Mouse (Mus musculus): ENCODE measurements around the gene Zfp523. TPM values are rescaled to one million over a fixed set of nuclear protein-coding genes. Genes with fewer than 3 reads are reported as not detected.

Zfp523 gene
- polyA plus RNA-seq, 1 experiment from 2014 or later = 34.2 TPM

GRCm38 (mm10) chr17:28242296-28242695 lies 65.4 kb downstream of the Zfp523 start:
- Histone ChIP-seq H3K4me1 (peaks cover 34% of the 10 kb centered on the region), H3K36me3 (peaks cover 37% of the 10 kb centered on the region), H3K9me3 (no peaks in the 10 kb centered on the region), H3K4me3 (no peak overlapping the region), H3K27ac (no peak overlapping the region), H3K27me3 (ENCODE audit: insufficient read depth, poor library complexity, severe bottlenecking) (no peaks in the 10 kb centered on the region)
- no peak for DNase-seq (ENCODE audit: low spot score)
- 77% methylated on average over 6 of the region's 6 CpGs for WGBS

GRCm38 (mm10) chr17:28244214-28244613 lies 67.3 kb downstream of the Zfp523 start:
- Histone ChIP-seq H3K4me3 (no peak overlapping the region), H3K9me3 (no peaks in the 10 kb centered on the region), H3K36me3 (peaks cover 22% of the 10 kb centered on the region), H3K27me3 (ENCODE audit: insufficient read depth, poor library complexity, severe bottlenecking) (no peaks in the 10 kb centered on the region), H3K4me1 (peaks cover 46% of the 10 kb centered on the region), H3K27ac (peak overlapping the region; percentile 63; the same call in 1 of the 2 replicates)
- DNase-seq (ENCODE audit: low spot score) = no peak
- 79% methylated on average over 6 of the region's 6 CpGs for WGBS

- Histone ChIP-seq H3K9me3 (no peaks in the 10 kb centered on the region), H3K27me3 (ENCODE audit: insufficient read depth, poor library complexity, severe bottlenecking) (no peaks in the 10 kb centered on the region), H3K4me1 (peaks cover 51% of the 10 kb centered on the region), H3K4me3 (no peak overlapping the region), H3K27ac (peak overlapping the region; percentile 63; the same call in 1 of the 2 replicates), H3K36me3 (peaks cover 19% of the 10 kb centered on the region)
- no peak for DNase-seq (ENCODE audit: low spot score)
- WGBS = 53% methylated on average over 6 of the region's 6 CpGs
Observed at GRCm38 (mm10) chr17:28244714-28245113, 67.8 kb downstream of the Zfp523 start.

GRCm38 (mm10) chr17:28246640-28247039 lies 69.7 kb downstream of the Zfp523 start:
- no peaks in the 10 kb centered on the region for H3K27me3 ChIP-seq (ENCODE audit: insufficient read depth, poor library complexity, severe bottlenecking)
- peak overlapping the region; percentile 67; the same call in 1 of the 2 replicates for H3K27ac ChIP-seq
- peaks cover under 1% of the 10 kb centered on the region for H3K36me3 ChIP-seq
- peaks cover 50% of the 10 kb centered on the region for H3K4me1 ChIP-seq
- no peak overlapping the region for H3K4me3 ChIP-seq
- H3K9me3 ChIP-seq = no peaks in the 10 kb centered on the region
- 75% methylated on average over 11 of the region's 11 CpGs for WGBS
- DNase-seq (ENCODE audit: low spot score) = no peak

DNA sequence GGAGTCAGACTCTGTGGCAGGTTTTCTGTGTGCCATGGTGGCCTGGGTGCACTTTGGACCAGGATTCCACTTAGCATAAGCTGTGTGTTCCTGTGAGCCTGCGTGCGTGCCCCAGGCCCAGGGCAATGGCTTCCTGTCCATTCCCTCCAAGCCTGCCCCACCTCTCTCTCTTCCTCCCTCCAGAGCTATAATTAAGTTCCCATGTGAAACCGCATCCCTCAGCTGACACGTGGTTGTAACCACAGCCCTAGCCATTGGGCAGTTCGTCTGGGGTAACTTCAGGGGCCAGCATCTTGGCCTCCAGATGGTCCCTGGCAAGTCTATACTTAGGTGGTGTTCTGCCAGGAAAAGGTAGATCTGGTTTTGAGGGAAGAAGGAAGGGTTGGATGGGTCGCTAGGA lies 70.7 kb downstream of the Zfp523 start:
- WGBS = 57% methylated on average over 6 of the region's 6 CpGs
- no peak overlapping the region for H3K4me3 ChIP-seq
- no peaks in the 10 kb centered on the region for H3K9me3 ChIP-seq
- no peak for DNase-seq (ENCODE audit: low spot score)
- H3K27ac ChIP-seq = peak overlapping the region; percentile 67
- peaks cover 8% of the 10 kb centered on the region; the same call in 1 of the 2 replicates for H3K36me3 ChIP-seq
- H3K4me1 ChIP-seq = peaks cover 46% of the 10 kb centered on the region
- no peaks in the 10 kb centered on the region for H3K27me3 ChIP-seq (ENCODE audit: insufficient read depth, poor library complexity, severe bottlenecking)

DNA sequence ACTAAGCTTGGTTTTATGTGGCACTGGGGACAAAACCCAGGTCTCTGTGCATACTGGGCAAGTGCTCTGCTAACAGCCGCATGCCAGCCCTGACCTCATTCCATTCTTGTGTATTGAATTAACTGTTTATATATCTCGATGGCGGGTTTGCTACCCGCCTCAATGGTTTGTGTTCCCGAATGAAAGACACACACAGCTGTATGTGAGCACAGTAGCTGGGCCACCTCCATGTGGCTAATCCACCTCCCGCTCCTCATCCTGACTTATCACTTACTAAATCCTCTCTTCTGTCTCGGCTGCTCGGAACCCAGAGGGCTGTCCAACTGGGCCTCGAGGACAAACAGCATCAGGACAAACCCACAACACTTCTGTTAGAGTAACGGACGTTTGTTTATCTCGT lies 72.1 kb downstream of the Zfp523 start:
- DNase-seq (ENCODE audit: low spot score) = no peak
- Histone ChIP-seq H3K27me3 (ENCODE audit: insufficient read depth, poor library complexity, severe bottlenecking) (no peaks in the 10 kb centered on the region), H3K4me3 (no peak overlapping the region), H3K9me3 (no peaks in the 10 kb centered on the region), H3K4me1 (peaks cover 45% of the 10 kb centered on the region), H3K36me3 (peaks cover 10% of the 10 kb centered on the region; the same call in 1 of the 2 replicates), H3K27ac (no peak overlapping the region)
- 73% methylated on average over 12 of the region's 12 CpGs for WGBS

DNA sequence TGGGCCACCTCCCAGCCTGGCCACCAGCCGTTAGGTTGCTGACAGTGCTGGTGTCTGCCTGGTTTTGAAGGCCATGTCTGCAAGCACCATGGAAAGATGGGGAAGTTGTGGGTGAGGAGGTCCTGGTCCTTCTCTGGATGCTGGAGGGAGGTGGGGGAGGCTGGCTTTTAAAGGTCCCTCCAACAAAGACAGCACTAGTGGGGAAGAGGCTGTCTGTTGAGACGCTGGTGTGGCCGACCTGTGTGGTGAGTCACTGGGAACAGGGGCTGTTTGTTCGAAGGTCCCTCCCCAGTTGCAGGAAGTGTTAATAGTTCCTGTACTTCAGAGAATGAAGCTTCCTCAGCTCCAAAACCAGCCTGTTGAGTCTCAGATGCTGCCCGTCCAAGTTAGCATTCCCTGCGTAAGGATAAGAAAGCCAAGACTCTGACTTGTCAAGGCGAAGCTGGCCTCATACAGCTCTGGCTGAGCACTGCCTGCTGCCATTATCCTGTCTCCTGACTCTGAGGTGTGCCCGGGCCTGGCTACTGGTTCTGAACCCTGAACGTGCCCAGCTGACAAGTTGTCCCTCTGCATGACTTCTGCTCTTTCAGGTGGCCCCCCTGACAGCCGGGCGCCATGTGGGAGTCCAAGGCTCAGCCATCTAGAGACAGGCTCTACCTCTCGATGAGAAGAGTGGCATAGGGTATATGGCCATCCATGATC lies 74.8 kb downstream of the Zfp523 start:
- DNase-seq (ENCODE audit: low spot score) = no peak
- Histone ChIP-seq H3K27me3 (ENCODE audit: insufficient read depth, poor library complexity, severe bottlenecking) (no peaks in the 10 kb centered on the region), H3K4me3 (no peak overlapping the region), H3K27ac (0 out of 2 replicates have a peak overlapping the region, but pooled peaks have one; percentile 13), H3K4me1 (peaks cover 46% of the 10 kb centered on the region), H3K9me3 (no peaks in the 10 kb centered on the region), H3K36me3 (peaks cover 10% of the 10 kb centered on the region; the same call in 1 of the 2 replicates)
- 73% methylated on average over 12 of the region's 12 CpGs for WGBS

DNA sequence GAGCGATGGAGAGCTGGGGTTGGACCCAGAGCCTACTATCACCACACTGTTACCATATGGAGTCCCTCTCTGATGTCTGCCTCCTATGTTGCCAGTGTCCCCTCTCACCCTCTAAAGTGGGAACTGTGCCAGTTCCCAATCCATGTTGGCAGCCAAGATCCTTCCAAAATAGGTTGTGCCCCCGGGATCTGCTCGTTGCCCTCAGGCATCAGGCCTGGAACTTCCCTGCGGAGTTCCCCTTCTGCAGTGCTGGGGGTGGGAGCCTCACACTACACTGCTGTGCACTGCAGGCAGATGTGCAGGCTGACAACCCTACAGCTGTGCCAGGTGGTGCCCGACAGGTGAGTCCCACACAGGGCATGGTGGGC lies 75.3 kb downstream of the Zfp523 start:
- no peak for DNase-seq (ENCODE audit: low spot score)
- H3K4me3 ChIP-seq = no peak overlapping the region
- H3K9me3 ChIP-seq = no peaks in the 10 kb centered on the region
- peaks cover 46% of the 10 kb centered on the region for H3K4me1 ChIP-seq
- H3K27me3 ChIP-seq (ENCODE audit: insufficient read depth, poor library complexity, severe bottlenecking) = no peaks in the 10 kb centered on the region
- 84% methylated on average over 5 of the region's 5 CpGs for WGBS
- peaks cover 10% of the 10 kb centered on the region; the same call in 1 of the 2 replicates for H3K36me3 ChIP-seq
- H3K27ac ChIP-seq = no peak overlapping the region

DNA sequence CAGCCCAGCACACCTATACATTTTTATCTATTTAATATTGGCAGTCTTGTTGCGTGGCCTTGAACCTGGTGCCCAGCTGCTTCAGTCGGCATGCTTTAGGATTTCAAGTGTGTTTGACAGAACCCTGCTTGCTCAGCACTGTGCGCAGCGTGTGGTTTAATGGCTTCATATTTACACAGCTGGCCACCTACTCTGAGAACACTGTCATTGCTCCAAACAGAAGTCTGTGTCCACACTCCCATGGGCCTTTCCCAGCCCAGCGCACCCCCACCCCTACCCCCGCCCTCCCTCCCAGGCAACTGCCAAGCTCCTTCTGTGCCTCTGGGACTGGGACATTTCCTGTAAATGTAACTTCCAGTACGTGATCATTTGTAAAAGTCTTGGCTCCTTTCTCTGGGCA lies 76.3 kb downstream of the Zfp523 start:
- 81% methylated on average over 7 of the region's 7 CpGs for WGBS
- Histone ChIP-seq H3K4me1 (peaks cover 48% of the 10 kb centered on the region), H3K36me3 (peaks cover 10% of the 10 kb centered on the region; the same call in 1 of the 2 replicates), H3K27ac (no peak overlapping the region), H3K4me3 (no peak overlapping the region), H3K9me3 (no peaks in the 10 kb centered on the region), H3K27me3 (ENCODE audit: insufficient read depth, poor library complexity, severe bottlenecking) (no peaks in the 10 kb centered on the region)
- DNase-seq (ENCODE audit: low spot score) = no peak

DNA sequence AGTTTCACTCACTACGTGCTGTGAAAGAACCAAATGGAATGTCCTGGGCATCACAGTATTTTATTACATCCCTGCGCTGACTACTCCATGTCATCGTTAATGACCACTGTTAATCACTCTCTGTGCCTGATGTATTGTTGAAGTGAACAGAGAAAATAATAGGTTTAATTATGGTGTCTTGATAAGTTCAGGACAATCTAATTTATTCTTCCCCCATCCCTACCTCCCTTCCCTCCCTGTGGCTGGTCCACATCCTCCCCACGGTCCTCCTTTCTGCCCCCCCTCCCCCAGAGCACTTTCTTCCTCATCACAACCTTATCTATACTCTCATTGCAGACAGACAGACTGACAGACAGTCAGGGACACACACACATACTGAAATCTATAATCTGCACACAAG lies 77.9 kb downstream of the Zfp523 start:
- DNase-seq (ENCODE audit: low spot score) = no peak
- no peaks in the 10 kb centered on the region for H3K27me3 ChIP-seq (ENCODE audit: insufficient read depth, poor library complexity, severe bottlenecking)
- peaks cover 13% of the 10 kb centered on the region; the same call in 1 of the 2 replicates for H3K36me3 ChIP-seq
- H3K4me1 ChIP-seq = peaks cover 45% of the 10 kb centered on the region
- 72% methylated on average over 4 of the region's 4 CpGs for WGBS
- no peaks in the 10 kb centered on the region for H3K9me3 ChIP-seq
- no peak overlapping the region for H3K27ac ChIP-seq
- H3K4me3 ChIP-seq = no peak overlapping the region

Other genes with a start within 250 kb of the Zfp523 start
- gene Tcp11, start 96.5 kb upstream of the Zfp523 start, polyA plus RNA-seq (2016; fragmentation: Nextera tagmentation; extraction: Ambion mirVana) = 0.59 and 0.67 TPM in 2 replicates
- 2.1 and 5.5 TPM in 2 replicates for gene Scube3, start 35.0 kb upstream of the Zfp523 start, polyA plus RNA-seq (2016; fragmentation: Nextera tagmentation; extraction: Ambion mirVana)
- gene Def6, start 30.6 kb downstream of the Zfp523 start, polyA plus RNA-seq (2016; fragmentation: Nextera tagmentation; extraction: Ambion mirVana) = 3.2 and 5.2 TPM in 2 replicates
- 0.87 and 1.2 TPM in 2 replicates for gene Ppard, start 55.6 kb downstream of the Zfp523 start, polyA plus RNA-seq (2016; fragmentation: Nextera tagmentation; extraction: Ambion mirVana)
- gene Fance, start 136.4 kb downstream of the Zfp523 start, polyA plus RNA-seq (2016; fragmentation: Nextera tagmentation; extraction: Ambion mirVana) = 25.8 and 30.6 TPM in 2 replicates
- gene Rpl10a, start 151.3 kb downstream of the Zfp523 start, polyA plus RNA-seq (2016; fragmentation: Nextera tagmentation; extraction: Ambion mirVana) = 345 and 365 TPM in 2 replicates
- 6.3 and 6.5 TPM in 2 replicates for gene Tead3, start 173.7 kb downstream of the Zfp523 start, polyA plus RNA-seq (2016; fragmentation: Nextera tagmentation; extraction: Ambion mirVana)
- 5.0 and 5.7 TPM in 2 replicates for gene Tulp1, start 188.1 kb downstream of the Zfp523 start, polyA plus RNA-seq (2016; fragmentation: Nextera tagmentation; extraction: Ambion mirVana)